Mouse (Mus musculus): ENCODE results near the gene Sec14l4. TPM values are rescaled to one million over a fixed set of nuclear protein-coding genes. Genes with fewer than 3 reads are reported as not detected.
A peak's percentile ranks its signal among the peaks of the same experiment; 100 is the strongest.

The Sec14l4 gene
- polyA plus RNA-seq, 1 experiment from 2014 or later = not detected

GRCm38 (mm10) chr11:4078267-4078933, 47.1 kb downstream of the Sec14l4 start:
- H3K27me3 ChIP-seq = peaks cover 7% of the 10 kb centered on the region
- no peak for ATAC-seq
- no peak for TF ChIP-seq CTCF (IDR thresholded peaks at IDR 0.05)
- POLR2A ChIA-PET = no interaction called here
- CTCF ChIA-PET = no interaction called here
- no peak for DNase-seq (ENCODE audit: low read depth, low spot score)
- in situ Hi-C loops (cut with MboI; ENCODE audit: low pct_unique_long_range_greater_than_20kb) = loop anchor here (5.0 kb wide), 1 partner anchor 66 kb away; no protein-coding TSS in a partner anchor

- H3K27me3 ChIP-seq = peaks cover 7% of the 10 kb centered on the region
- ChIA-PET CTCF (interaction anchor here (0.7 to 2.8 kb wide), 19 partner anchors 10 to 112 kb away, joined by 3 to 14 read pairs (median 5); partner anchors contain the start of gene Sec14l3), POLR2A (interaction anchor here (0.9 kb wide), 1 partner anchor 17 kb away, joined by 3 read pairs; no protein-coding TSS in a partner anchor)
- DNase-seq (ENCODE audit: low read depth, low spot score) (no peak), ATAC-seq (no peak)
- in situ Hi-C loops (cut with MboI; ENCODE audit: low pct_unique_long_range_greater_than_20kb) = no loop called here
- peak; percentile 85 for TF ChIP-seq CTCF (IDR thresholded peaks at IDR 0.05)
Observed at GRCm38 (mm10) chr11:4080219-4080618, 49.0 kb downstream of the Sec14l4 start.

- POLR2A ChIA-PET = no interaction called here
- H3K27me3 ChIP-seq = peaks cover 4% of the 10 kb centered on the region
- in situ Hi-C loops (cut with MboI; ENCODE audit: low pct_unique_long_range_greater_than_20kb) = no loop called here
- ATAC-seq (no peak), DNase-seq (ENCODE audit: low read depth, low spot score) (no peak)
- CTCF ChIA-PET = interaction anchor here (0.6 to 1.8 kb wide), 13 partner anchors 13 to 166 kb away, joined by 3 to 7 read pairs (median 3); partner anchors contain the start of gene Sec14l2
- peak; percentile 78 for TF ChIP-seq CTCF (IDR thresholded peaks at IDR 0.05)
Observed at GRCm38 (mm10) chr11:4083316-4084078, 52.2 kb downstream of the Sec14l4 start.

DNA sequence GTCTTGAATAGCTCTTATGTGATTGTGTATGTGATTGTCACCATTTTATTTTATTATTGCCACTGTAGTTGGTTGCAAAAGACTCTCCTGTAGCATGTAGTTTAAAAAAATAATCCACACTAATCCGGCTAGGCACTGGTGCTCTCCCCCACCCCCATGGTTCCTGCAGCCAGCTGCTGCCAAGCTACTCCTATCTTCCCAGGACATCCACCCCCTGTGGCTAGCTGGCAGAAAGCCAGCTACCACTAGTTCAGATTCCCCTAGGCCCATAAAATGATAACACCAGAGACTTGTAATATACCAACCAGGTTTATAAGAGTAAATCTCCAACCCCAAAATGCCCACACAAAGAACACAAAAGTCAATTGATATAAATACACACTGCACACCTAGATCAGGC, 55.0 kb downstream of the Sec14l4 start:
- TF ChIP-seq CTCF (IDR thresholded peaks at IDR 0.05) = no peak
- CTCF ChIA-PET = interaction anchor here (0.7 to 2.1 kb wide), 6 partner anchors 8 to 133 kb away, joined by 3 to 5 read pairs (median 3); no protein-coding TSS in a partner anchor
- H3K27me3 ChIP-seq = no peaks in the 10 kb centered on the region
- POLR2A ChIA-PET = interaction anchor here (1.5 kb wide), 1 partner anchor 11 kb away, joined by 3 read pairs; no protein-coding TSS in a partner anchor
- in situ Hi-C loops (cut with MboI; ENCODE audit: low pct_unique_long_range_greater_than_20kb) = no loop called here
- ATAC-seq (no peak), DNase-seq (ENCODE audit: low read depth, low spot score) (no peak)

GRCm38 (mm10) chr11:4087267-4087666, 56.0 kb downstream of the Sec14l4 start:
- H3K27me3 ChIP-seq = no peaks in the 10 kb centered on the region
- ATAC-seq (peak; percentile 79), DNase-seq (ENCODE audit: low read depth, low spot score) (peak; percentile 93)
- CTCF ChIA-PET = interaction anchor here (0.9 to 1.4 kb wide), 2 partner anchors 12 to 38 kb away, joined by 3 read pairs; no protein-coding TSS in a partner anchor
- TF ChIP-seq CTCF (IDR thresholded peaks at IDR 0.05) = no peak
- POLR2A ChIA-PET = interaction anchor here (0.7 to 1.5 kb wide), 3 partner anchors 9 to 99 kb away, joined by 3 read pairs; partner anchors contain the start of gene Tbc1d10a
- in situ Hi-C loops (cut with MboI; ENCODE audit: low pct_unique_long_range_greater_than_20kb) = no loop called here

DNA sequence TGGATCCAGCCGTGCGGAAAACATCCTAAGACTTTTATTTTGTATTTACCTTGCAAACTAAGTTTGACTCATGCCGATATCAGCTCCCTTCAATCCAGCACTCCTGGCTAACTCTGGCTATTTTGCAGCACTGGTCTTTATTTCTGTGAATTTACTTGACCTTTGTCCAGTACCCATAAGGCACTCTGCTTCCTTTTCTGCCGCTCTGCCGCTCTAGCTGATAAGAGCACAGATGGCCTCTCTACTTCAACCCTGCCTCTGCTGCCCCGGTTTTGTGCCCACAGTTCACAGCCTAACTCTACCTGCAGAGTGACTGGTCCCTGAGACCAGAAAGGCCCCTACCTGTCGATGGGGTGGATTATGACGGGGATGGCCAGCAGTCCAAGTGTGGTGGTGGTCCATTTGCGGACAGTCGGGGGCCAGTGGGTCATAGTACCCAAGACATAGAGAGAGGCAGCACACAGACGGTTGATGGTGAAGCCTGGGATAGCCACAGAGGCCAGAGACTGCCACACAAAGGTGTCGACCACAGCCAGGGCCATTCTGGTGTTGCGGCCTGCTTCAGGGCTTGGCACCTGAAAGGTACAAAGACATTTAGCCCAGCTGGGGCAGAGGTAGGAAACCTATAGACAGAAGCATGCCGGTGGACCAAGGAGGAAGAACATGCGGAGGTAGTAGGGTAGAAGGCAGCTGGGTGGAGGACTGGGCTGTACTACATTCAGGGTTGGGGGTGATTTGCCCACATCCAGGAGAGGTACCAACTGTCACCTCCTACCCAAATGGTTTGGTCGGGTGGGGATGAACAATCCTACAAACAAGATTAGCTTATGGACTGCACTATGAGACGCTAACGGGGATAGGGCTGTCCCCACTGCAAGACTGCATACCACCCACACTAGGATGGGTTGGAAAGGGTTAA, 62.5 kb downstream of the Sec14l4 start:
- in situ Hi-C loops (cut with MboI; ENCODE audit: low pct_unique_long_range_greater_than_20kb) = no loop called here
- ATAC-seq (no peak), DNase-seq (ENCODE audit: low read depth, low spot score) (no peak)
- TF ChIP-seq CTCF (IDR thresholded peaks at IDR 0.05) = no peak
- ChIA-PET POLR2A (no interaction called here), CTCF (interaction anchor here (1.0 to 1.5 kb wide), 4 partner anchors 9 to 39 kb away, joined by 3 to 9 read pairs (median 5); no protein-coding TSS in a partner anchor)
- no peaks in the 10 kb centered on the region for H3K27me3 ChIP-seq

DNA sequence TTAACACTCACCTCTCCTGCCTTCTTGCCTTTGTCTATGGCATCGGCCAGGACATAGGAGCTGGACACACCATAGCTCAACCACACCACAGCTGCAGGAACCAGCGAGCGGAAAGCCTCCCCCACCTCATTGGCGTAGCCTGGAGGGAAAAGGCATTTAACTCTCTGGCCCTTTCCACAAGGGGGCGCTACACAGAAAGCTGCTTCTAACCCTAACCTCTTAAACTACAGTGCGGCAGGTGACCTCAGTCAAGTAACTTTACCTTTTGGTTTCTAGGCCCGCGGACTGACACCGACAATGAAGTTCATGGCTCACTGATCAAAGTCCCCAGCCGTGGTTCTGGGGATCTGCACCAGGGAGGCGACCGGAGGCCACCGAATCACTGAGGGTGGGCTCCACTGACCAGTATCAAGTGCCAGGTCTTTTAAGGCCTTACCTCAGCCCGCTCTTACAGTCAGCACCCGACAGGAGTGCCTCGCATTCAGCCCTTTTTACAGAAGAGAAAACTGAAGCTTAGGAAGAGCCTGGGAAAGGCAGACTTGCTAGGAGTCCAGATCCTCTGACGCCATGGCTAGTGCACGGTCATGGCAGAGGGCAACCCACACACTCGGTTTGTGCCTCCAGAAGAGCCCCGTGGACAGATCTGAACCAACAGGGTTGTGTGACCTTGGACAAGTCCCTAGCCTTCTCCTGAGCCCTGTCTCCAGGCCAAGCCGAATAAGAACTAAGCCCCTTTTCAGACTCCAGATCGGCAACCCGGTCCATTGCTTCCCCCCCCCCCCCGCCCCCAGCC, 63.3 kb downstream of the Sec14l4 start:
- in situ Hi-C loops (cut with MboI; ENCODE audit: low pct_unique_long_range_greater_than_20kb) = no loop called here
- DNase-seq (ENCODE audit: low read depth, low spot score) = no peak
- H3K27me3 ChIP-seq = no peaks in the 10 kb centered on the region
- CTCF ChIA-PET = interaction anchor here (1.0 to 1.5 kb wide), 4 partner anchors 10 to 38 kb away, joined by 3 to 9 read pairs (median 5); no protein-coding TSS in a partner anchor
- POLR2A ChIA-PET = no interaction called here
- ATAC-seq = no peak
- peak; percentile 73 for TF ChIP-seq CTCF (IDR thresholded peaks at IDR 0.05)

DNA sequence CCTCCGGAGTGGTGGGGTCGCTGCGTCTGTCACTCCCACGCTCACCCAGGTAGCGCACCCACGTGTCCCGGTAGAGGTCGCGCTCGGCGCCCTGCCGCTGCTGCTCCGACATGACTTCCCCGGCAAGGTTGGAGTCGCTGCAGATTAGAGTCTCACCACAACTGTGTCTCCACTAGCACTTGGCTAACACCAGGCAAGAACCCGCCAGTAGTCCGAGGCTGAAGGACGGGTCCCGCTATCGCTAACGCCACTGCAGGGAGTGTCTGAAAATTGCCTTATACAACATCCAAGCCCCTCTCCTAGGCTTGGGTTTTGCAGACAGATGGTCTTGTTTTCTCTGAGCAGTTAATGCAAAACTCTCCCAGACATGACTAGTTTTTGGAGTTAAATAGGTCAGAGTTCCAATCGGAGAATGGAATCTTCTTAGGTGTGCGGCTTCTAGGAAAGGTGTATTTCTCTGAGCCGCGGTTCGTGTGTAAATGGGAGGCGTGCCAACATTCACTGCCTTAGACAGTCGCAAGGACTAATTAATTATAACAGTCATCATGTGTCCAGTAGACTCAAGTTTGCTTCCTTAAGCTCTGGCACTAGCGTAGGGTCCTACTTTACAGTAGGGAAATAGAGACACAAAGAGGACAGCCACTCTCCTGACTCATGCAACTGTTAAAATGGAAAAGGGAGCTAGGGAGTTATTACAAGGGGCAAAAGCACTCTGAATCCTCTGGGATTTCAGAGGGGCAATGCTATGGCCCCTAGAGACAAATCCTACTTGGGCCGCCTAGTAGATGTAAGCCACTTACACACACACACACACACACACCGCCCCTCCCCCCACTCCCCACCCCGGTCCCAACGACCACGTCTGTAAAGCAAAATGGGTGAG, 64.2 kb downstream of the Sec14l4 start, which contains the start of gene Mtfp1:
Gene Mtfp1, minus strand, starts transcription at position 275 of the 883 bp plus-strand sequence.
- TF ChIP-seq CTCF (IDR thresholded peaks at IDR 0.05) = no peak
- CTCF ChIA-PET = interaction anchor here (1.2 to 2.3 kb wide), 3 partner anchors 15 to 23 kb away, joined by 5 to 9 read pairs (median 6); no protein-coding TSS in a partner anchor
- no peaks in the 10 kb centered on the region for H3K27me3 ChIP-seq
- in situ Hi-C loops (cut with MboI; ENCODE audit: low pct_unique_long_range_greater_than_20kb) = no loop called here
- DNase-seq (ENCODE audit: low read depth, low spot score) (no peak), ATAC-seq (no peak)
- POLR2A ChIA-PET = interaction anchor here (0.8 kb wide), 1 partner anchor 8 kb away, joined by 3 read pairs; no protein-coding TSS in a partner anchor

All from Patski (cell line).